Mouse (Mus musculus) effector memory CD4-positive, alpha-beta T cell, adult 7 months (primary cell): ENCODE data around the gene Pcyox1. TPM values are rescaled to one million over a fixed set of nuclear protein-coding genes. Genes with fewer than 3 reads are reported as not detected.

Experiments
- polyA plus RNA-seq: library from polyadenylated mRNA; unstranded; fragments of 100-300 nt; shearing (Covaris generic); gene quantifications from one replicate; pipeline ENCODE4 v1.2.1, GENCODE M21; 2017

Pcyox1 gene
- 4.9 TPM for polyA plus RNA-seq

GRCm38 (mm10) chr6:86396581-86397256, at the start of gene Pcyox1:
Pcyox1 (minus strand) TSS chr6:86397154.

GRCm38 (mm10) chr6:86438272-86439118, 41.5 kb upstream of the Pcyox1 start, which contains the start of gene C87436:
C87436 (plus strand) TSS chr6:86438374.

GRCm38 (mm10) chr6:86426358-86426757, 29.4 kb upstream of the Pcyox1 start, which contains the start of gene Gm44790:
Gm44790 (plus strand) TSS chr6:86426658.

GRCm38 (mm10) chr6:86404100-86404861, 7.3 kb upstream of the Pcyox1 start, which contains the start of gene Tia1:
Tia1 (plus strand) TSS chr6:86404219.

GRCm38 (mm10) chr6:86370764-86371339, 26.1 kb downstream of the Pcyox1 start, which contains the start of gene Snrpg:
Snrpg (plus strand) TSS chr6:86371304.

GRCm38 (mm10) chr6:86365371-86366124, 31.4 kb downstream of the Pcyox1 start, which contains the start of gene Fam136a:
Fam136a (plus strand) TSS chr6:86365646.

Other genes with a start within 250 kb of the Pcyox1 start
- 0.40 TPM for gene Tgfa, start 201.9 kb downstream of the Pcyox1 start, polyA plus RNA-seq
- gene Fam136a, start 31.5 kb downstream of the Pcyox1 start, polyA plus RNA-seq, result 27.1 TPM
- 390 TPM for gene Snrpg, start 25.9 kb downstream of the Pcyox1 start, polyA plus RNA-seq
- gene Tia1, start 7.1 kb upstream of the Pcyox1 start, polyA plus RNA-seq, result 69.5 TPM
- gene Gm44790, start 29.5 kb upstream of the Pcyox1 start, polyA plus RNA-seq, result not detected
- 38.4 TPM for gene C87436, start 41.2 kb upstream of the Pcyox1 start, polyA plus RNA-seq
- 303 TPM for gene Pcbp1, start 129.2 kb upstream of the Pcyox1 start, polyA plus RNA-seq
- gene Asprv1, start 231.0 kb upstream of the Pcyox1 start, polyA plus RNA-seq, result not detected